Mouse (Mus musculus) ES-Bruce4 (cell line): ENCODE data around the gene Sntg2.

Experiments
- CTCF ChIP-seq: IDR thresholded peaks from one replicate; pipeline ENCODE4 v1.8.1; 2011; ENCODE audit warnings: low read depth, low read length
- EP300 ChIP-seq: IDR thresholded peaks from 2 replicates; pipeline ENCODE4 v1.6.1; 2011; ENCODE audit warnings: low read depth, low read length; ENCODE audit not compliant: insufficient read depth

DNA sequence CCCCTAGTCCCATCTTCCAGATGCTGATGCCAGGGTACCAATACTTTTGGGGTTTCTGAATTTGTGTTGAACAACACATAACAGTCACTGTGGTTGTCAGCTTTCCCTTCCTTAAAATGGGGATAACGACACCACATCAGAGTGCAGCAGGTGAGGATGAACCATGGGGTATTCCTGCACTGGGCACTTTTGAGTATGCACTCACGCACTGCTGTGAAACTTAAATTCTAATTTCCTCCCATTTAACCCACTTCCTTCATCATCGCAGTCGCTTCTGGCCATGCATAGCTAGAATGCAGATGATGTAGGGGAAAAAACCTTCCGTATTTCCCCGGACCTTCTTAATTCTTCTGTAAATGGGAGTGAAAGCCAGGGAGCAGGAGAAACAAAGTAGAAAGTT lies 209.2 kb downstream of the Sntg2 start:
- TF ChIP-seq EP300, result no peak
- no peak for TF ChIP-seq CTCF
